Mouse (Mus musculus) liver, embryonic 16.5 days (tissue): ENCODE results near the gene Hspb1. TPM values are rescaled to one million over a fixed set of nuclear protein-coding genes. Genes with fewer than 3 reads are reported as not detected.

ENCODE experiments used
- ATAC-seq: fragments of 200-750 bp; cut with Nextera tagmentation; 2 replicates; pipeline ENCODE4 v1.8.0; 2017; ENCODE audit warnings: low read depth, mild to moderate bottlenecking, moderate number of reproducible peaks, moderate library complexity
- H3K27ac ChIP-seq: fragments of 300-500 bp; sonication (generic); 2 replicates; pipeline ENCODE4 v1.5.1; 2014; ENCODE audit warnings: mild to moderate bottlenecking, low read length
- H3K27me3 ChIP-seq: fragments of 300-500 bp; sonication (generic); 2 replicates; pipeline ENCODE4 v1.6.1; 2014; ENCODE audit warnings: low read depth, low read length, mixed read lengths; ENCODE audit not compliant: control insufficient read depth, insufficient read depth
- H3K36me3 ChIP-seq: fragments of 300-500 bp; sonication (generic); 2 replicates; pipeline ENCODE4 v1.6.1; 2014; ENCODE audit warnings: mild to moderate bottlenecking; ENCODE audit not compliant: control insufficient read depth, insufficient read depth
- H3K4me1 ChIP-seq: fragments of 300-500 bp; sonication (generic); 2 replicates; pipeline ENCODE4 v1.6.1; 2014; ENCODE audit warnings: low read depth, low read length, mixed read lengths; ENCODE audit not compliant: control insufficient read depth
- H3K4me2 ChIP-seq: fragments of 300-500 bp; sonication (generic); 2 replicates; pipeline ENCODE4 v1.6.1; 2014; ENCODE audit warnings: low read depth, low read length, mixed read lengths
- H3K4me3 ChIP-seq: fragments of 300-500 bp; sonication (generic); 2 replicates; pipeline ENCODE4 v1.5.1; 2014; ENCODE audit warnings: low read depth, mild to moderate bottlenecking, low read length
- H3K9ac ChIP-seq: fragments of 300-500 bp; sonication (generic); 2 replicates; pipeline ENCODE4 v1.6.1; 2014; ENCODE audit warnings: low read depth, low read length
- H3K9me3 ChIP-seq: fragments of 300-500 bp; sonication (generic); replicated peaks from 2 replicates; pipeline ENCODE4 v1.6.1; 2016; ENCODE audit warnings: low read length; ENCODE audit not compliant: control insufficient read depth
- WGBS: fragments of 180-500 bp; shearing (Covaris S2); extraction: QIAGEN DNeasy Blood & Tissue Kit; methylation state at CpG from one replicate; pipeline ENCODE4 v1.1.7; 2014; ENCODE audit not compliant: insufficient replicate concordance; 5-methylcytosine and 5-hydroxymethylcytosine counted together
- polyA plus RNA-seq: library from polyadenylated mRNA; unstranded; fragments of >200 nt; fragmentation: Nextera tagmentation; extraction: Ambion mirVana; gene quantifications from 2 replicates; pipeline ENCODE4 v1.2.1, GENCODE M21; 2015

The Hspb1 gene
- polyA plus RNA-seq, 1 experiment from 2014 or later, result 19.9 TPM

DNA sequence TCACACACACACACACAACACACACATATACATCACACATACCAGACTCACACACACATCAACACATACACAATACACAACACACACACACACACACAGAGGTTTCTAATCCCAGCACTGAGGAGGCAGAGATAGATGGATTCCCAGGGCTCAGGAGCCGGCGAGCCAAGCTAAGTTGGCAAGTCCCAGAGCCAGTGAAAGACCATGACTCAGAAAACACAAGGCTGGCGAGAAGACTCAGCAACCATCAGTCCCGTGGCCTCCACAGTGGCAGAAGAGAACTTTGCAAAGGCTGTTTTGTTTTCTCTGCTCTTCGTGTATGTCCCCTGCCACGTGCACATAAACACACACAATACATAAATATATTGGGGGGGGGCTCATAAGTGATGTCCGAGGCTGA is 34.0 kb upstream of the Hspb1 start:
- ATAC-seq, result no peak
- H3K4me2 ChIP-seq, result no peak overlapping the region
- H3K36me3 ChIP-seq, result no peaks in the 10 kb centered on the region
- H3K9me3 ChIP-seq, result no peaks in the 10 kb centered on the region
- no peak overlapping the region for H3K27ac ChIP-seq
- H3K4me3 ChIP-seq, result no peak overlapping the region
- H3K9ac ChIP-seq, result no peak overlapping the region
- H3K4me1 ChIP-seq, result no peaks in the 10 kb centered on the region
- 44% methylated on average over 7 of the region's 7 CpGs for WGBS
- peaks cover 71% of the 10 kb centered on the region for H3K27me3 ChIP-seq

GRCm38 (mm10) chr5:135855156-135855555 is 32.6 kb upstream of the Hspb1 start:
- 1% methylated on average over 4 of the region's 4 CpGs for WGBS
- Histone ChIP-seq H3K9me3 (no peaks in the 10 kb centered on the region), H3K9ac (no peak overlapping the region), H3K4me1 (no peaks in the 10 kb centered on the region), H3K36me3 (no peaks in the 10 kb centered on the region), H3K4me3 (no peak overlapping the region), H3K27ac (no peak overlapping the region), H3K27me3 (peaks cover 71% of the 10 kb centered on the region), H3K4me2 (no peak overlapping the region)
- no peak for ATAC-seq

- no peak overlapping the region for H3K27ac ChIP-seq
- H3K9me3 ChIP-seq, result no peaks in the 10 kb centered on the region
- no peak for ATAC-seq
- H3K36me3 ChIP-seq, result no peaks in the 10 kb centered on the region
- H3K9ac ChIP-seq, result no peak overlapping the region
- no peak overlapping the region for H3K4me2 ChIP-seq
- no peaks in the 10 kb centered on the region for H3K4me1 ChIP-seq
- WGBS, result 28% methylated on average over 8 of the region's 8 CpGs
- no peak overlapping the region for H3K4me3 ChIP-seq
- peaks cover 50% of the 10 kb centered on the region for H3K27me3 ChIP-seq
Observed at GRCm38 (mm10) chr5:135866662-135867061, 21.1 kb upstream of the Hspb1 start.

GRCm38 (mm10) chr5:135867637-135868593 is 19.8 kb upstream of the Hspb1 start:
- no peaks in the 10 kb centered on the region for H3K9me3 ChIP-seq
- no peaks in the 10 kb centered on the region for H3K4me1 ChIP-seq
- H3K9ac ChIP-seq, result no peak overlapping the region
- ATAC-seq, result no peak
- 1% methylated on average over 89 of the region's 89 CpGs for WGBS
- no peak overlapping the region for H3K27ac ChIP-seq
- 0 out of 2 replicates have a peak overlapping the region, but pooled peaks have one; percentile 7 for H3K4me3 ChIP-seq
- H3K4me2 ChIP-seq, result peak overlapping the region; percentile 38
- no peaks in the 10 kb centered on the region for H3K36me3 ChIP-seq
- peaks cover 53% of the 10 kb centered on the region for H3K27me3 ChIP-seq

- no peak overlapping the region for H3K4me3 ChIP-seq
- WGBS, result 2% methylated on average over 27 of the region's 27 CpGs
- peaks cover 53% of the 10 kb centered on the region for H3K27me3 ChIP-seq
Observed at GRCm38 (mm10) chr5:135868653-135869052, 19.1 kb upstream of the Hspb1 start.

DNA sequence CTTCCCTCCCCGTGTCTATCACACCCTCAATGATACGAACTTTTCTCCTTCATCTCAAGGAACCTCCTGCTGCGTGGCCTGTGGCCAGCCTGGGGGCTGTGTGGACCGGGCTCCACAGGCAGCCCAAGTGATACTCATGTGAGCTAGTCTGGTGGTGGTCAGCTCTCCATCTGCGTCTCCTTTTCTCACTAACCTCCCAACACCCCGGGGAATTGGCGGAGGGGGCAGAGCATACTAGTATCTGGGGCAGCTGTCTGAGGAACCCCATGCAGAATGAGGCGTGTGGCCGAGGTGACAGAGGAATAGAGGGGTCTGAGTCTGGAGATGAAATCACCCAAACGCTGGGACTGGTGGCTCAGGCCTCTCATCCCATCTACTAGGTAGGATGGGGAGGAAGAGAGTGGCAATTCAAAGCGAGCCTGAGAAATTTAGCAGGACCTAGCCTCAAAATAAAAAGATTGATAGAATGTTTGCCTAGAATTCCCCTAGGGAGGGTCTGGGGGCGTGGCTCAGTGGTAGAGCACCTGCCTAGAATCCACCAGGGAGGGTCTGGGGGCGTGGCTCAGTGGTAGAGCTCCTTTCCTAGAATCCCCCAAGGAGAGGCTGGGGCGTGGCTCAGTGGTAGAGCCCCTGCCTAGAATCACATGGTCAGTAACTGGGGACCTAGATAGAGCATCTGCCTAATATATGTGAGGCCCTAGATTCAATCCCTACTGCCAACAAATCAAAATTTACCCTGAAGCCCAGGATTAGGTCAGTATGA is 17.9 kb upstream of the Hspb1 start:
- WGBS, result 46% methylated on average over 14 of the region's 14 CpGs
- Histone ChIP-seq H3K4me1 (no peaks in the 10 kb centered on the region), H3K4me2 (no peak overlapping the region), H3K4me3 (no peak overlapping the region), H3K9me3 (no peaks in the 10 kb centered on the region), H3K36me3 (no peaks in the 10 kb centered on the region), H3K9ac (no peak overlapping the region), H3K27me3 (peaks cover 53% of the 10 kb centered on the region), H3K27ac (no peak overlapping the region)
- no peak for ATAC-seq

More at GRCm38 (mm10) chr5:135868653-135869052, 19.1 kb upstream of the Hspb1 start:
- Histone ChIP-seq H3K4me1 (no peaks in the 10 kb centered on the region), H3K27ac (no peak overlapping the region), H3K9me3 (no peaks in the 10 kb centered on the region), H3K36me3 (no peaks in the 10 kb centered on the region), H3K4me2 (no peak overlapping the region), H3K9ac (no peak overlapping the region)
- ATAC-seq, result no peak

- Histone ChIP-seq H3K4me1 (no peaks in the 10 kb centered on the region), H3K27me3 (peaks cover 53% of the 10 kb centered on the region), H3K4me3 (no peak overlapping the region), H3K27ac (no peak overlapping the region), H3K9ac (no peak overlapping the region), H3K9me3 (no peaks in the 10 kb centered on the region), H3K36me3 (no peaks in the 10 kb centered on the region), H3K4me2 (no peak overlapping the region)
- WGBS, result 56% methylated on average over 5 of the region's 5 CpGs
- no peak for ATAC-seq
Observed at GRCm38 (mm10) chr5:135870505-135870904, 17.2 kb upstream of the Hspb1 start.

DNA sequence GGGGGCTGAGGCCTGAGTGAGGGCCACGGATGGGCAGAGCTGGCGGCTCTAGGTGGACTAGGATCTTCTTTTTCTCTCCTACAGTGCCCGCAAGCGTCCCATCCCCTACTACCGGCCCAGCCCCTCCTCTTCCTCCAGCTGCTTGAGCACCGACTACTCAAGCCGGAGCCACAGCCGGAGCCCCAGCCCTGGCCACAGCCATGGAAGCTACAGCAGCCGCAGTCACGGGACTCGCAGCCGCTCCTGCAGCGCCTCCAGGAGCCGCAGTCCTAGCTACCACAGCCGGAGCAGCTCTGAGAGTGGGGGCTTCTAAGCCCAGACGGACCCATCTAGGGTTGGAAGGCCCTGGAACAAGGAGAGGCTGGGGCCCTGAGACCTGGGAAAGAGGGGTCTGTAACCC is 14.7 kb upstream of the Hspb1 start:
- no peaks in the 10 kb centered on the region for H3K36me3 ChIP-seq
- no peaks in the 10 kb centered on the region for H3K9me3 ChIP-seq
- WGBS, result 14% methylated on average over 16 of the region's 16 CpGs
- no peak overlapping the region for H3K4me3 ChIP-seq
- no peak overlapping the region for H3K9ac ChIP-seq
- no peaks in the 10 kb centered on the region; the same call in 1 of the 2 replicates for H3K4me1 ChIP-seq
- H3K27me3 ChIP-seq, result peaks cover 34% of the 10 kb centered on the region
- ATAC-seq, result no peak
- no peak overlapping the region for H3K4me2 ChIP-seq
- H3K27ac ChIP-seq, result no peak overlapping the region

GRCm38 (mm10) chr5:135873753-135874152 is 14.0 kb upstream of the Hspb1 start:
- Histone ChIP-seq H3K4me2 (no peak overlapping the region), H3K27ac (no peak overlapping the region), H3K4me1 (no peaks in the 10 kb centered on the region; the same call in 1 of the 2 replicates), H3K36me3 (no peaks in the 10 kb centered on the region), H3K9ac (no peak overlapping the region), H3K27me3 (peaks cover 26% of the 10 kb centered on the region), H3K9me3 (no peaks in the 10 kb centered on the region), H3K4me3 (no peak overlapping the region)
- 30% methylated on average over 9 of the region's 9 CpGs for WGBS
- no peak for ATAC-seq
